Mouse (Mus musculus): ENCODE data around the gene Maml2. TPM values are rescaled to one million over a fixed set of nuclear protein-coding genes. Genes with fewer than 3 reads are reported as not detected.

The Maml2 gene
- 3.5 TPM for polyA plus RNA-seq (2014; fragmentation: Illumina TruSeq; extraction: RNeasy Lipid Tissue Mini Kit (QIAGEN cat#74804); ENCODE audit: low replicate concordance)

GRCm38 (mm10) chr9:13297668-13298512, at the start of gene Maml2:
Gene Maml2, plus strand, starts transcription at chr9:13297957.

GRCm38 (mm10) chr9:13446703-13447285, 149.0 kb downstream of the Maml2 start, which contains the start of gene Gm17571:
Gene Gm17571, minus strand, starts transcription at chr9:13446753.

GRCm38 (mm10) chr9:13748404-13748797, 450.6 kb downstream of the Maml2 start, which contains the start of gene Mtmr2:
Gene Mtmr2, plus strand, starts transcription at chr9:13748410.

Other genes with a start within 250 kb of the Maml2 start
- 43.4 TPM for gene Jrkl, start 52.1 kb upstream of the Maml2 start, polyA plus RNA-seq (2014; fragmentation: Illumina TruSeq; extraction: RNeasy Lipid Tissue Mini Kit (QIAGEN cat#74804); ENCODE audit: low replicate concordance)
- 45.6 TPM for gene Ccdc82, start 51.0 kb upstream of the Maml2 start, polyA plus RNA-seq (2014; fragmentation: Illumina TruSeq; extraction: RNeasy Lipid Tissue Mini Kit (QIAGEN cat#74804); ENCODE audit: low replicate concordance)
- not detected for gene Gm17571, start 148.8 kb downstream of the Maml2 start, polyA plus RNA-seq (2014; fragmentation: Illumina TruSeq; extraction: RNeasy Lipid Tissue Mini Kit (QIAGEN cat#74804); ENCODE audit: low replicate concordance)

Data from small intestine, adult 10 weeks (tissue).